Mouse (Mus musculus): ENCODE data around the gene Mael.

Gene Mael

DNA sequence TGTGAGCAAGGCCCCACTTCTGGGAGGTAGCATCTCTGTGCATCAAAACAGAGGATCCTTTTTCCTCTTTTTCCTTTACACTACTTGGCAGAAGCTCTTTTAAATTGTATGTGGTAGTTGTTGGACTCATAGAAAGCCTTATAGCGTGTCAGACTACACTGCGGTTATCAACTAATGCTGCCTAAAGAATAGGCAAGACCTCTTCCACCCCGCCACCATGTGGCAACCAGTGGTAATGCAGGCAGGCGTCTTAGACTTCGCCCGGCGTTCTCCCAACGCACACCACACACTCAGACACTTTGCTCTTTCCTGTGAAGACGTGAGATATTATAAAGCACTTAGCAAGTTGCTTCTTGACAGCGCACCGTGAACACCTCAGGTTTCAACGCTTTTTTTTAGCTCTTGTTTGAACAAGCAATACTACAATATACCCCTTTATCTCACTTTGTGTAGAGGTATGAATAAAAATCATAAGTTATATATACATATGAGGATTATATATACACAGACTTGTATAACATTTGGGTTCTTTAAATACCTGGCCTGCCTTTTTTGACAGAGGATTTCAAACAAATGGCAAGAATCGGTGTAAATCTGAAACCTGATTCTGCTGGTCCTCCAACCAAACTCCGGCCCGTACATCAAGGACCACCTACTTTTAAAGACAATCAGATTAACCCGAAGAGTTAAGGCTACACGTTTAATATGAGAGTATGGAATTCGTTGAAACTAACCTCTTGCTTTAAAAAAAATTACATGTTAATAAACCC lies 85.0 kb downstream of the Mael start:
- DNase-seq (ENCODE audit: low spot score) = peak; percentile 90

GRCm38 (mm10) chr1:166152034-166152433 lies 86.5 kb downstream of the Mael start:
- DNase-seq (ENCODE audit: low spot score) = no peak

- DNase-seq (ENCODE audit: low spot score) = no peak
These were observed 87.2 kb downstream of the Mael start for GRCm38 (mm10) chr1:166151341-166151740.

Data from urinary bladder, postnatal 25 days (tissue).